Mouse (Mus musculus) liver, embryonic 12.5 days (tissue): ENCODE measurements around the gene Disc1. TPM values are rescaled to one million over a fixed set of nuclear protein-coding genes. Genes with fewer than 3 reads are reported as not detected.

ENCODE experiments used
- ATAC-seq: fragments of 200-750 bp; cut with Nextera tagmentation; 2 replicates; pipeline ENCODE4 v1.8.0; 2017; ENCODE audit warnings: moderate number of reproducible peaks, mild to moderate bottlenecking, moderate library complexity
- H3K27ac ChIP-seq: fragments of 300-500 bp; sonication (generic); 2 replicates; pipeline ENCODE4 v1.5.1; 2016; ENCODE audit warnings: mild to moderate bottlenecking
- H3K27me3 ChIP-seq: fragments of 300-500 bp; sonication (generic); replicated peaks from 2 replicates; pipeline ENCODE4 v1.6.1; 2016; ENCODE audit warnings: mild to moderate bottlenecking, moderate library complexity
- H3K36me3 ChIP-seq: fragments of 300-500 bp; sonication (generic); 2 replicates; pipeline ENCODE4 v1.6.1; 2016; ENCODE audit warnings: mild to moderate bottlenecking, moderate library complexity
- H3K4me1 ChIP-seq: fragments of 300-500 bp; sonication (generic); 2 replicates; pipeline ENCODE4 v1.6.1; 2016
- H3K4me2 ChIP-seq: fragments of 300-500 bp; sonication (generic); 2 replicates; pipeline ENCODE4 v1.6.1; 2016; ENCODE audit warnings: mild to moderate bottlenecking, moderate library complexity
- H3K4me3 ChIP-seq: fragments of 300-500 bp; sonication (generic); 2 replicates; pipeline ENCODE4 v1.5.1; 2016; ENCODE audit warnings: mild to moderate bottlenecking, moderate library complexity
- H3K9ac ChIP-seq: fragments of 300-500 bp; sonication (generic); 2 replicates; pipeline ENCODE4 v1.6.1; 2016; ENCODE audit warnings: mild to moderate bottlenecking, moderate library complexity
- H3K9me3 ChIP-seq: fragments of 300-500 bp; sonication (generic); replicated peaks from 2 replicates; pipeline ENCODE4 v1.6.1; 2016; ENCODE audit warnings: mild to moderate bottlenecking, moderate library complexity
- WGBS: fragments of 180-500 bp; shearing (Covaris S2); methylation state at CpG from one replicate; pipeline ENCODE4 v1.1.7; 2016; ENCODE audit not compliant: insufficient replicate concordance; 5-methylcytosine and 5-hydroxymethylcytosine counted together
- polyA plus RNA-seq: library from polyadenylated mRNA; unstranded; fragments of >200 nt; fragmentation: Nextera tagmentation; extraction: Ambion mirVana; gene quantifications from 2 replicates; pipeline ENCODE4 v1.2.1, GENCODE M21; 2016

Gene Disc1
- 0.56 and 0.92 TPM in 2 replicates for polyA plus RNA-seq

- peak within 1 kb of the TSS; percentile 46; the same call in 1 of the 2 replicates for H3K9ac ChIP-seq
- H3K9me3 ChIP-seq: no peaks in the 10 kb centered on the region
- H3K4me1 ChIP-seq: no peaks in the 10 kb centered on the region
- 0 out of 2 replicates have a peak within 1 kb of the TSS, but pooled peaks have one; percentile 56 for H3K27ac ChIP-seq
- H3K4me2 ChIP-seq: peak within 1 kb of the TSS; percentile 70
- H3K27me3 ChIP-seq: peaks cover 52% of the 10 kb centered on the region
- 0 out of 2 replicates have a peak, but pooled peaks have one; percentile 32 for ATAC-seq
- H3K36me3 ChIP-seq: no peaks in the 10 kb centered on the region
- WGBS: 1% methylated on average over 59 of the region's 65 CpGs
- H3K4me3 ChIP-seq: peak within 1 kb of the TSS; percentile 57
These were observed at the start of gene Disc1 for GRCm38 (mm10) chr8:125053505-125054435. Disc1 (plus strand) TSS chr8:125054195.

- H3K4me3 ChIP-seq: peak within 1 kb of the TSS; percentile 76
- peak; percentile 98 for ATAC-seq
- 3% methylated on average over 84 of the region's 84 CpGs for WGBS
These were observed 41.0 kb upstream of the Disc1 start, which contains the start of gene Tsnax for GRCm38 (mm10) chr8:125012695-125013627. Tsnax (plus strand) TSS chr8:125012997.

GRCm38 (mm10) chr8:125024085-125024484, 29.9 kb upstream of the Disc1 start:
- H3K4me3 ChIP-seq: no peak overlapping the region
- H3K4me2 ChIP-seq: no peak overlapping the region
- no peaks in the 10 kb centered on the region for H3K9me3 ChIP-seq
- no peak for ATAC-seq
- H3K27me3 ChIP-seq: no peaks in the 10 kb centered on the region
- H3K4me1 ChIP-seq: no peaks in the 10 kb centered on the region
- H3K36me3 ChIP-seq: peaks cover 64% of the 10 kb centered on the region
- H3K9ac ChIP-seq: no peak overlapping the region
- no peak overlapping the region for H3K27ac ChIP-seq
- 74% methylated on average over 8 of the region's 8 CpGs for WGBS

More at GRCm38 (mm10) chr8:125012695-125013627, 41.0 kb upstream of the Disc1 start, which contains the start of gene Tsnax:
- Histone ChIP-seq H3K9me3 (no peaks in the 10 kb centered on the region; the same call in 1 of the 2 replicates), H3K4me2 (peak within 1 kb of the TSS; percentile 92), H3K9ac (peak within 1 kb of the TSS; percentile 83), H3K36me3 (peaks cover 35% of the 10 kb centered on the region), H3K27me3 (no peaks in the 10 kb centered on the region), H3K27ac (peak within 1 kb of the TSS; percentile 77), H3K4me1 (peaks cover 13% of the 10 kb centered on the region)

DNA sequence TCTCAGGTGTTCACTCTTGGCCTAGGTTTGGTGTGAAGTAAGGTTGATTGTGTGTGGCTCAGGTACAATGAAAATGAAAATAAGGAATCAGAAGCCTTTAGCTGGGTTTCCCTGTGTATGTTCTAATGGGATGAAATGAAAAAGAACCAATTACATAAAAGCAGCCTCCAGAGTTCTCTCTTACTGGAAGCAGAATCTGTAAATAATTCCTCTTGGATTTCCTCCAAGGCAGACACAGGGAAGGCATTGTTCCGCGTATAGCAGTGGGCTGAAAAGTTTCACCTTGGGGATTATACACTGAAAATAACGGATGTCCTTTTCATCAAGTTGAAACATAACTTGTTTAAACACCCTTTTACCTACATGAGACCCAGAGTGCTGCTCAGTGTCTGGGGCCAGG, 26.8 kb upstream of the Disc1 start:
- Histone ChIP-seq H3K4me1 (peaks cover 13% of the 10 kb centered on the region), H3K27ac (no peak overlapping the region), H3K4me2 (no peak overlapping the region), H3K4me3 (no peak overlapping the region), H3K27me3 (no peaks in the 10 kb centered on the region), H3K9me3 (no peaks in the 10 kb centered on the region), H3K9ac (no peak overlapping the region), H3K36me3 (peaks cover 83% of the 10 kb centered on the region)
- no peak for ATAC-seq
- 87% methylated on average over 3 of the region's 3 CpGs for WGBS

DNA sequence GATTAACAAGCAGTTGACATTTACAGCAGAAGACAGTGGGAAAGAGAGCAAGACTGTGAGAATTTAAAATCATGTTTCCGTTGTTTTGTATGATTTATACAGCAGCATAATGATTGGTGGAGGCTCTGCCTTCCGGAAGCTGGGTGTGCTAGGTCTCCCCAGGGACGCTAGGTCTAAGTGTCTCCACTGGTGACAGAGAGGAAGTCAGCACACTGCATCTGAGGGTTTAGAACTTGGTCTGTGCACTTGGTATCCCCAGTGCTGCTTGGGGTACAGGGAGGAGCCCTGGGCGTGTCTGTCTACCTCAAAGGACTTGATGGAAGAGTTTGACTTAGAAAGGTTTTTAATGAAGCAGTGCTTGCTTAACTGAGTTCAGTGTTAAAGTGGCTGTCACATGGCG, 25.2 kb upstream of the Disc1 start:
- no peak overlapping the region for H3K27ac ChIP-seq
- no peak overlapping the region for H3K4me2 ChIP-seq
- H3K36me3 ChIP-seq: peaks cover 96% of the 10 kb centered on the region
- no peaks in the 10 kb centered on the region for H3K9me3 ChIP-seq
- H3K27me3 ChIP-seq: no peaks in the 10 kb centered on the region
- peaks cover 13% of the 10 kb centered on the region for H3K4me1 ChIP-seq
- ATAC-seq: no peak
- no peak overlapping the region for H3K9ac ChIP-seq
- H3K4me3 ChIP-seq: no peak overlapping the region
- WGBS: 74% methylated on average over 5 of the region's 5 CpGs

DNA sequence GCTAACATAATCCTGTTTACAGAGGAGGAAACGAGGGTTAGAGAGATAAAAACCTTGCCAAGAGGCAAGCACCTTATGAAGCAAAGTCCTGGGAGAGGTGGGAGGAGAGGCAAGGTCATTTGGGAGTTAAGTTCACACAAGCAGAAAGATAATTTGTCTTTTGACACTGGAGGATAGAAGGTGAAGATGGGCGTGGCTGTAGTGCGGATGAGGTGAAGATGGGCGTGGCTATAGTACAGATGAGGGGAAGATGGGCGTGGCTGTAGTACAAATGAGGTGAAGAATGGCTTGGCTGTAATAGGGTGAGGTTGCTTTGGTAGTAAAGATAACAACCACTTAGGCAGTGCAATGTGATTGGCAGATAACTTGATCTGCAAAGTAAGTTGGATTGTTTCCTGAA, 22.7 kb upstream of the Disc1 start:
- 39% methylated on average over 5 of the region's 5 CpGs for WGBS
- H3K4me3 ChIP-seq: no peak overlapping the region
- H3K27ac ChIP-seq: no peak overlapping the region
- H3K27me3 ChIP-seq: no peaks in the 10 kb centered on the region
- no peaks in the 10 kb centered on the region for H3K9me3 ChIP-seq
- ATAC-seq: peak; percentile 66; the same call in 1 of the 2 replicates
- no peak overlapping the region for H3K4me2 ChIP-seq
- H3K36me3 ChIP-seq: peaks cover 90% of the 10 kb centered on the region
- peaks cover 20% of the 10 kb centered on the region for H3K4me1 ChIP-seq
- H3K9ac ChIP-seq: no peak overlapping the region

- H3K4me3 ChIP-seq: no peak overlapping the region
- H3K9ac ChIP-seq: no peak overlapping the region
- no peak overlapping the region for H3K4me2 ChIP-seq
- peaks cover 81% of the 10 kb centered on the region for H3K36me3 ChIP-seq
- 40% methylated on average over 8 of the region's 8 CpGs for WGBS
- H3K27ac ChIP-seq: no peak overlapping the region
- peak; percentile 43; the same call in 1 of the 2 replicates for ATAC-seq
- H3K9me3 ChIP-seq: no peaks in the 10 kb centered on the region
- H3K27me3 ChIP-seq: no peaks in the 10 kb centered on the region
- H3K4me1 ChIP-seq: peaks cover 29% of the 10 kb centered on the region
These were observed 19.3 kb upstream of the Disc1 start for GRCm38 (mm10) chr8:125034669-125035068.

GRCm38 (mm10) chr8:125037081-125037480, 16.9 kb upstream of the Disc1 start:
- H3K27ac ChIP-seq: peak overlapping the region; percentile 31
- no peaks in the 10 kb centered on the region for H3K9me3 ChIP-seq
- no peak overlapping the region for H3K4me3 ChIP-seq
- peaks cover 69% of the 10 kb centered on the region for H3K36me3 ChIP-seq
- no peak overlapping the region for H3K4me2 ChIP-seq
- WGBS: 77% methylated on average over 7 of the region's 7 CpGs
- H3K27me3 ChIP-seq: no peaks in the 10 kb centered on the region
- no peak overlapping the region for H3K9ac ChIP-seq
- peaks cover 16% of the 10 kb centered on the region; the same call in 1 of the 2 replicates for H3K4me1 ChIP-seq
- peak; percentile 46; the same call in 1 of the 2 replicates for ATAC-seq

DNA sequence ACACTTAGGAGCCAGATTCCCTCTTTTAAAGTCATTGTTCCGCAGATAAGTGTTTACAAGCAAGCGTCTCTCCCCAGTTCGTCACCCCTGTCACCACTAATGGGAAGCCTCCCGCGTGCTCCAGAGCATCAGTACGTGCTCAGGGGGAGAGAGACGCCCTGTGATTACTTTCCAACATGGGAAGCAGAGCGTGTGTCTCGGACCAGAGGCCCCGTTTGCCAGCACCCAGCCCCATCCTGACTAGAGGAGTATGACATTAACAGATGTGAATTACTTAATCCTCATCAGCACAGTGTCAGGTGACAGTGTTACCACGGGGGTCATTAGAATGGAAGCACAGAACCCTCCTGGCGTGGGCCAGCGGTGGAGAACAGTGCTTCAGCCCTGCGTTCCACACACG, 15.3 kb upstream of the Disc1 start:
- Histone ChIP-seq H3K4me1 (peaks cover 16% of the 10 kb centered on the region; the same call in 1 of the 2 replicates), H3K9ac (no peak overlapping the region), H3K27me3 (no peaks in the 10 kb centered on the region), H3K9me3 (no peaks in the 10 kb centered on the region), H3K4me2 (no peak overlapping the region), H3K36me3 (peaks cover 53% of the 10 kb centered on the region), H3K27ac (no peak overlapping the region), H3K4me3 (no peak overlapping the region)
- ATAC-seq: no peak
- 87% methylated on average over 15 of the region's 15 CpGs for WGBS

- 70% methylated on average over 15 of the region's 15 CpGs for WGBS
- no peak for ATAC-seq
- no peak overlapping the region for H3K4me3 ChIP-seq
- H3K4me2 ChIP-seq: no peak overlapping the region
- H3K4me1 ChIP-seq: 0 out of 2 replicates have a peak, but pooled peaks cover 13% of the 10 kb centered on the region
- no peak overlapping the region for H3K9ac ChIP-seq
- H3K27me3 ChIP-seq: no peaks in the 10 kb centered on the region
- no peaks in the 10 kb centered on the region for H3K9me3 ChIP-seq
- no peak overlapping the region for H3K27ac ChIP-seq
- peaks cover 35% of the 10 kb centered on the region for H3K36me3 ChIP-seq
These were observed 13.2 kb upstream of the Disc1 start for GRCm38 (mm10) chr8:125040587-125041375.

GRCm38 (mm10) chr8:125041496-125041895, 12.5 kb upstream of the Disc1 start:
- H3K4me2 ChIP-seq: no peak overlapping the region
- peaks cover 35% of the 10 kb centered on the region for H3K36me3 ChIP-seq
- no peak overlapping the region for H3K9ac ChIP-seq
- no peaks in the 10 kb centered on the region for H3K9me3 ChIP-seq
- 64% methylated on average over 2 of the region's 2 CpGs for WGBS
- H3K27me3 ChIP-seq: no peaks in the 10 kb centered on the region
- no peak for ATAC-seq
- H3K4me3 ChIP-seq: no peak overlapping the region
- 0 out of 2 replicates have a peak, but pooled peaks cover 7% of the 10 kb centered on the region for H3K4me1 ChIP-seq
- H3K27ac ChIP-seq: no peak overlapping the region
